In the genomic region with DNA sequence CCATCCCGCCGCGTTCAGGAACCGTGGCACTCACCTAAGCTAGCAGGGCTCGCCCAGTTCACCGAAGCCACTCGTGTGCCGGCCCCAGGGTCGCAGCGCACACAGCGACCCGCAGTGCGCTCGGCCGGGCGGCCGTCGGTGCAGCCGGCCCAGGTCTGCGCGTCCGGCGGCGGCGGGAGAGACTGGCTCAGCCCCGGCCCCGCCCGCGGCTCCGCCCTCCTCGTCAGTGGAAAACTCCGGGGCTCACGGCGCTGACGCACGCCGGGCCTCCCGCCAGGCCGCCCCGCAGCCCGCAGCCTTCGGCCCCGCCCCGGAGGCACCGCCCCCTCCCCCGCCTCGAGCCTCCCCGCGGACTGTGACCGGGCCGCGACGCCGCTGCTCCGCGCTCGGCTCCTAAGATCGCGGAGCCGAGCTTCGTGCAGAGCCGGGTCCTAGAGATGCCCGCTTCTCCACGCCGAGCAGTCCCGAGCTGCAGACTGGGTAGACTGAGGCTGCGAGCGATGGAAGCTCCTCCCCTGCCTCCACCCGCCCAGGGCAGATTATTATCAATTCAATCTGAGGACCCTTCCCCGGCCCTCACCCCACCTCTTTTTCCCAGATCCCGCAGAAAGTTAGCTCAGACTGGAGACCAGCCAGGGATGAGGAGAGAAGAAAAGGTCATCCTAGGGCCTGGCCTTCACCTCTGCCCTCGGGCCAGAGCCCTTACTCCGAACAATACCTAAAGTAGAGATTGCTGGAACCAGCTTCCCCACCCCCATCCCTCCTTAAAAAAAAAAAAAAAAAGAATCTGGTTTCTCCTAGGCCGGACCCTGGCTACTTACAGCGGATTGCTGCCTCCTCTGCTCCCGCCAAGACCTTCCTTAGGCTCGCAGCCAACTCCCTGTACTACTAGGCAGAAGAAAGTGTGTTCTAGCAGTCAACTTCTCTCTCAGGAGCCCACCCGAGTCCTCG, we compare ENCODE assay signal across 8 mouse cellular contexts. TPM values are rescaled to one million over a fixed set of nuclear protein-coding genes. Genes with fewer than 3 reads are reported as not detected.
DNase-seq lines count a peak whose midpoint lies in the region; ATAC-seq and TF ChIP-seq lines count a peak whose summit lies in the region.

No protein-coding gene starts in this region.

- TF ChIP-seq POLR2A in ES-Bruce4 (IDR thresholded peaks at IDR 0.05; ENCODE audit: insufficient read depth, low read length) = no peak
- TF ChIP-seq POLR2A in olfactory bulb, adult 2 months (IDR thresholded peaks at IDR 0.05; ENCODE audit: insufficient read depth, low read depth, low read length) = peak; percentile 72; the same call in 1 of the 2 replicates

- no peak for TF ChIP-seq CTCF in ES-Bruce4 (IDR thresholded peaks at IDR 0.05; ENCODE audit: low read depth, low read length)
- TF ChIP-seq CTCF in olfactory bulb, adult 2 months (IDR thresholded peaks at IDR 0.05; ENCODE audit: insufficient read depth, low read depth, low read length) = no peak

- peak overlapping the region; percentile 82 for H3K9ac ChIP-seq in ES-Bruce4 (ENCODE audit: low read depth, poor library complexity, severe bottlenecking)
- H3K9ac ChIP-seq in forebrain, embryonic 12.5 days = peak overlapping the region; percentile 57
- peak overlapping the region; percentile 74 for H3K9ac ChIP-seq in lung, embryonic 15.5 days

- no peaks in the 10 kb centered on the region for H3K27me3 ChIP-seq in ES-Bruce4 (ENCODE audit: control insufficient read depth, insufficient read depth, low read length, poor library complexity, severe bottlenecking)
- H3K27me3 ChIP-seq in forebrain, embryonic 12.5 days = peaks cover 32% of the 10 kb centered on the region
- H3K27me3 ChIP-seq in lung, embryonic 15.5 days = no peaks in the 10 kb centered on the region

- peak overlapping the region; percentile 95 for H3K27ac ChIP-seq in ES-Bruce4 (ENCODE audit: insufficient read depth, low read length)
- H3K27ac ChIP-seq in forebrain, embryonic 12.5 days = 0 out of 2 replicates have a peak overlapping the region, but pooled peaks have one; percentile 25
- H3K27ac ChIP-seq in lung, embryonic 15.5 days = peak overlapping the region; percentile 99
- 0 out of 2 replicates have a peak overlapping the region, but pooled peaks have one; percentile 12 for H3K27ac ChIP-seq in olfactory bulb, adult 2 months (ENCODE audit: insufficient read depth, low read depth, low read length)

- no peaks in the 10 kb centered on the region for H3K9me3 ChIP-seq in ES-Bruce4 (replicated peaks; ENCODE audit: control insufficient read depth, insufficient read depth, low read length, poor library complexity, severe bottlenecking)
- H3K9me3 ChIP-seq in forebrain, embryonic 12.5 days = no peaks in the 10 kb centered on the region
- no peaks in the 10 kb centered on the region for H3K9me3 ChIP-seq in lung, embryonic 15.5 days

- peak overlapping the region; percentile 92 for H3K4me3 ChIP-seq in ES-Bruce4 (ENCODE audit: low read depth, low read length)
- peak overlapping the region; percentile 59 for H3K4me3 ChIP-seq in forebrain, embryonic 12.5 days (replicated peaks)
- H3K4me3 ChIP-seq in lung, embryonic 15.5 days = peak overlapping the region; percentile 85
- H3K4me3 ChIP-seq in olfactory bulb, adult 2 months (ENCODE audit: insufficient read depth, low read depth, low read length) = peak overlapping the region; percentile 68

- DNase-seq in c-Kit-positive CD71-positive TER-119-negative erythroid progenitor cells, embryonic 14.5 days (ENCODE audit: low read depth) = peak; percentile 65
- peak; percentile 91 to 94 for DNase-seq in heart, postnatal 10 days
- peak; percentile 93 to 95 for DNase-seq in kidney, postnatal 4 days
- DNase-seq in thymus, adult 18-20 months = peak; percentile 84 to 85

- WGBS in forebrain, embryonic 12.5 days = under 1% methylated on average over 79 of the region's 79 CpGs
- WGBS in lung, embryonic 15.5 days = under 1% methylated on average over 74 of the region's 79 CpGs
- 3% methylated on average over 77 of the region's 79 CpGs for WGBS in olfactory bulb, adult 2 months

- peak; percentile 48; the same call in 1 of the 2 replicates for TF ChIP-seq EP300 in ES-Bruce4 (IDR thresholded peaks at IDR 0.05; ENCODE audit: insufficient read depth, low read depth, low read length)

- H3K4me1 ChIP-seq in ES-Bruce4 (ENCODE audit: control insufficient read depth, insufficient read depth, low read length) = peaks cover 18% of the 10 kb centered on the region
- H3K4me1 ChIP-seq in forebrain, embryonic 12.5 days = peaks cover 47% of the 10 kb centered on the region
- peaks cover 52% of the 10 kb centered on the region for H3K4me1 ChIP-seq in lung, embryonic 15.5 days
- peaks cover 39% of the 10 kb centered on the region for H3K4me1 ChIP-seq in olfactory bulb, adult 2 months (ENCODE audit: control insufficient read depth, insufficient read depth, low read length)

- no peaks in the 10 kb centered on the region for H3K36me3 ChIP-seq in ES-Bruce4 (ENCODE audit: control insufficient read depth, insufficient read depth, low read length, poor library complexity, severe bottlenecking)
- H3K36me3 ChIP-seq in forebrain, embryonic 12.5 days (replicated peaks) = no peaks in the 10 kb centered on the region
- H3K36me3 ChIP-seq in lung, embryonic 15.5 days = no peaks in the 10 kb centered on the region

- intact Hi-C loops in heart, postnatal 10 days (cut with DNase I) = loop anchor here (1.0 kb wide), 2 partner anchors 14 to 27 kb away; no protein-coding TSS in a partner anchor

- peak overlapping the region; percentile 87 for H3K4me2 ChIP-seq in forebrain, embryonic 12.5 days
- H3K4me2 ChIP-seq in lung, embryonic 15.5 days = peak overlapping the region; percentile 96

- ATAC-seq in forebrain, embryonic 12.5 days (ENCODE audit: low FRiP score) = peak; percentile 84
- peak; percentile 71 for ATAC-seq in lung, embryonic 15.5 days (ENCODE audit: borderline replicate concordance, extremely low read depth, low FRiP score, low TSS enrichment)

RNA-seq across cellular contexts. Expression of a gene that starts 0.6 kb away (rescaled TPM):
- polyA plus RNA-seq in ES-Bruce4 (2011; ENCODE audit: insufficient read depth, insufficient read length, low read depth, missing spikeins) = 28.4 and 39.7 TPM in 2 replicates
- polyA plus RNA-seq in forebrain, embryonic 12.5 days (2016; fragmentation: Nextera tagmentation; extraction: Ambion mirVana) = 1.7 and 2.2 TPM in 2 replicates
- total RNA-seq in heart, postnatal 10 days (2021) = 10 to 100 TPM in 1 of 2 experiments, 1 to 10 TPM in 1; 9.9 to 19.0 TPM
- polyA plus RNA-seq in lung, embryonic 15.5 days (2015; fragmentation: Nextera tagmentation; extraction: Ambion mirVana) = 8.2 and 8.7 TPM in 2 replicates
- polyA plus RNA-seq in olfactory bulb, adult 2 months (2012; ENCODE audit: insufficient read depth, insufficient read length, low replicate concordance, missing spikeins) = not detected in 2 replicates

RNA-seq across cellular contexts. Expression of a gene that starts 39.5 kb away (rescaled TPM):
- not detected in 2 replicates for polyA plus RNA-seq in ES-Bruce4 (2011; ENCODE audit: insufficient read depth, insufficient read length, low read depth, missing spikeins)
- 0.04 TPM in 1 of 2 replicates, not detected in the other for polyA plus RNA-seq in forebrain, embryonic 12.5 days (2016; fragmentation: Nextera tagmentation; extraction: Ambion mirVana)
- total RNA-seq in heart, postnatal 10 days (2021) = 100 to 1,000 TPM; 147 to 150 TPM
- 0.96 and 1.3 TPM in 2 replicates for polyA plus RNA-seq in lung, embryonic 15.5 days (2015; fragmentation: Nextera tagmentation; extraction: Ambion mirVana)
- not detected in 2 replicates for polyA plus RNA-seq in olfactory bulb, adult 2 months (2012; ENCODE audit: insufficient read depth, insufficient read length, low replicate concordance, missing spikeins)

RNA-seq across cellular contexts. Expression of a gene that starts 46.5 kb away (rescaled TPM):
- 0.93 and 1.2 TPM in 2 replicates for polyA plus RNA-seq in ES-Bruce4 (2011; ENCODE audit: insufficient read depth, insufficient read length, low read depth, missing spikeins)
- 0.24 and 0.36 TPM in 2 replicates for polyA plus RNA-seq in forebrain, embryonic 12.5 days (2016; fragmentation: Nextera tagmentation; extraction: Ambion mirVana)
- total RNA-seq in heart, postnatal 10 days (2021) = not detected
- polyA plus RNA-seq in lung, embryonic 15.5 days (2015; fragmentation: Nextera tagmentation; extraction: Ambion mirVana) = 0.67 and 1.1 TPM in 2 replicates
- not detected in 2 replicates for polyA plus RNA-seq in olfactory bulb, adult 2 months (2012; ENCODE audit: insufficient read depth, insufficient read length, low replicate concordance, missing spikeins)

RNA-seq across cellular contexts. Expression of a gene that starts 46.5 kb away (rescaled TPM):
- 7.2 and 9.2 TPM in 2 replicates for polyA plus RNA-seq in ES-Bruce4 (2011; ENCODE audit: insufficient read depth, insufficient read length, low read depth, missing spikeins)
- 23.1 and 27.7 TPM in 2 replicates for polyA plus RNA-seq in forebrain, embryonic 12.5 days (2016; fragmentation: Nextera tagmentation; extraction: Ambion mirVana)
- 10 to 100 TPM; 19.1 to 22.9 TPM for total RNA-seq in heart, postnatal 10 days (2021)
- 31.1 and 35.6 TPM in 2 replicates for polyA plus RNA-seq in lung, embryonic 15.5 days (2015; fragmentation: Nextera tagmentation; extraction: Ambion mirVana)
- not detected in 2 replicates for polyA plus RNA-seq in olfactory bulb, adult 2 months (2012; ENCODE audit: insufficient read depth, insufficient read length, low replicate concordance, missing spikeins)

Comparison
In these comparisons a context has a peak if more than half of its experiments do, and no peak if none do; other contexts are left out.
1. Peak in every context shown above with its lines: DNase-seq, ATAC-seq, H3K4me3 ChIP-seq and H3K27ac ChIP-seq.
2. H3K27ac ChIP-seq: peak in every context shown above with its lines; median percentile 99 in lung, embryonic 15.5 days; 95 in ES-Bruce4; 25 in forebrain, embryonic 12.5 days; 12 in olfactory bulb, adult 2 months.